Mouse (Mus musculus): ENCODE measurements around the gene Rchy1.

Gene Rchy1

DNA sequence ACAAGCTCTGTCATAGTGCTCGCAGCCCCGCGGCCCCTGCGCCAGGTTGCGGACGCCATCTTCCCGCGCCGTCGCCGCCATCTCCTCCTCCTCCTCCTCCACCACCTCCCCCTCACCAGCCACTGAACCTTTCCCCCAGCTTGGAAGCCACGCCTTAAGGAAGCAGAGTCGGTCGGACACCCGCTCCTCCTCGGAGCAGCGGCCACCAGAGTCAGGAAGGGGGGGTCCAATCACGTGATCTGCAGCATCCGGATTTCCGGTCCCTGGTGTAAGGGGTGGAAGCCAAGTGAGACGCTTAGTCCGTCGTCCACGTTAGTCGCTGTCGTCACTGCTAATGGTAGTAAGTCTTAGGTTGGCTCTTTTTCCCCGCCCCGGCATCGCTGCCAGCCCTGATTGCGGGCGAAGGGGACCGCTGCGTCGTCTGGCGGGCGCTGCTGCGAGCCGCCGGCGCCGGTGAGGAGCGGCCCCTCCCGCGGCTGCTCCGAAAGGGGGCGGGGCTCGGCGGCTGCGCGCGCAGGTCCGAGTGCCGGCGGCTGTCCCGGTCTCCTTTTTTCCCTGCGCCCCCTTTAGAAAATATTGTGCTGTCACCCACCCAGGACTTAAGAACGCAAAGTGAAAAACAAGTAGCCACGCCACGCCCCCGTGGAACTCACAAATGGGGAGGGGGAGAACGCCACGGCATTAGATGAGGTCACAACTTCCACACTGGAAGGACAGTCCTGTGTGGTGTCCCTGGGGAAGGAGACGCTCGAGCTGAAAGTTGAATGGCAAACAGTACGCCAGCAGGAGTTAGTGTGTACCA is at the start of gene Rchy1:
Gene Rchy1, minus strand, starts transcription at position 430 of the 802 bp plus-strand sequence.
- peak; percentile 66 for DNase-seq (ENCODE audit: extremely low read depth, low read depth, low spot score)

DNA sequence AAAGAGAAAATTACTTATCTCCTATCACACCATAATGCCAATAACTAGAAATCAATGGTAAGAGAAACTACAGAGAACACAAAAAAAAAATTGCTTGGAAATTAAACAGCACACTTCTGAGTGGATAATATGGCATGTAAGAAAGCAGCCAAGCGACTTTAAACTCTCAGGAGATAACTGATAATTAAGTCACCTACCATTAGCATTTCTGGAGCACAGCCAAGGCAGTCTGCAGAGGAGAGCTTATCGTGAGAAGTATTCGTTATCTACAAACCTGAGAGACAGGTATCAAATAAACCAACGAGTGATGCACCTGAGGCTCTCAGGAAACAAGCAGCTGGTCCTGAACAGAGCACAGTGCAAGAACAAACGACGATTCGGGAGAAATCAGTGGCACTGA is 48.9 kb upstream of the Rchy1 start:
- no peak for DNase-seq (ENCODE audit: extremely low read depth, low read depth, low spot score)

DNA sequence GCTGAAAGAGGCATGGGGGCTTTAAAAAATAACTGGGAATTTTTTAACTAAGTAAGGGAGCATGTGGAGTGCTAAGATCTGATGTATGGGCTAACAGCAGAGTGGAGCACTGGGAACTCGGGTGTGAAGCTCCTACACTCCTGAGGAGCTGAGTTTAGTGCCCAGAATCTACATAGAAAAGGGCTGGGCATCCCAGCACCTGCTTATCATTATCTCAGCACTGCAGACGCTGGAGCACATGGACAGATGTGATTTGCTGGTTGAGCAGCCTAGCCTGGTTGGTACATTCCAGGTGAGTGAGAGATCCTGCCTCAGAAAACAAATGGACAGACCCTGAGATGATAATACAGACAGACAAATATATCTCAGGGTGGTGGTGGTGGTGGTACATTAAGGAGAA is 47.0 kb upstream of the Rchy1 start:
- no peak for DNase-seq (ENCODE audit: extremely low read depth, low read depth, low spot score)

DNA sequence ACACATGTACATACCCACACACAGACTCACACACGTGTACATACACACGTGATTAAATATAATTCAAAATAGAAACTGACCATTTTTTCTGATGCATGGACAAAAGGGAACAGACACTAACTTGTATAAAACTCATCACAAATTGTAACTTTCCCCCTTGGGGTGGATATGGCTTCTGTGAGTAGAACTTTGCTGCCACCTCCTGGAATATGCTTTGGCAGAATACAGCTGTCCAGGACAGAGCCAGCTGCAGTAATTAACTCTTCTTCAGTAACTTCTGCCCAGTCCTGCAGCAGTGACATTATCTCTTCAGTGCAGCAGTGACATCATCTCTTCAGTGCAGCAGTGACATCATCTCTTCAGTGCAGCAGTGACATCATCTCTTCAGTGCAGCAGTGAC is 40.1 kb upstream of the Rchy1 start:
- no peak for DNase-seq (ENCODE audit: extremely low read depth, low read depth, low spot score)

DNA sequence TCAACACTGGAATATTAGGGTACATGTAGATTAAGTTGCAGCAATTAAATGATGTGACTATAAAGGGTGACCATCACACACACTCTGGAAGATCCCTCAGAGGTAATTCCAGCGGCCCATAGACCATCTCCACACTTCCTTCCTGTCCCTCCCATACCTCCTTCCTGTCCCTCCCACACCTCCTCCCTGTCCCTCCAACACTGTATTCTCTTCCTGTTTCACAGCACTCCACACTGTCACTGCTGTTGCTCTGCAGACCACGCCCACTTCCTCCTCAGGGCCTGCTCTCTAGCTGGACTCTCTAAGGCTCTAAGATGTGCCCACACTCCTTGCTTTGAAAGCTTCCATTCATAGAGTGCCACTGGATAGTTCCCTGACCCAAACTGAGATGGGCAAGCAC is 37.9 kb upstream of the Rchy1 start:
- DNase-seq (ENCODE audit: extremely low read depth, low read depth, low spot score) = no peak

DNA sequence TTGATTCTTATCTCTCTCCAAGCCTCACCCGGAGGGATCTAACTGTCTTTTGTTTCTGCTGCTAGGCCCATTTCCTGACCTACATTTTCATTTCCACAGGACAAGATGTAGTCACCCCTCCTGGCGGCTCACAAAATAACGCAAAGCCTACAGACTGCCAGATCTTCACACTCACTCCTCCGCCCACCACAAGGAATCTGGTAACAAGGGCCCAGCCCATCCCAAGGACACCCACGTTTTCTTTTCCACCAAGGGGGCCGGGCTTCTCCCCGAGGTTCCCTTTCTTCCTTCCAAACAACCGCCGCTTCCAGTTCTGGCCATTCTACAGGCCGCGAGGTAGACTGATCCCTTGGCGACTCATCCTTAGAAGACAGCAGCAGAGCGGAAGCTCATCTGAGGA is 31.7 kb upstream of the Rchy1 start:
- DNase-seq (ENCODE audit: extremely low read depth, low read depth, low spot score) = no peak

DNA sequence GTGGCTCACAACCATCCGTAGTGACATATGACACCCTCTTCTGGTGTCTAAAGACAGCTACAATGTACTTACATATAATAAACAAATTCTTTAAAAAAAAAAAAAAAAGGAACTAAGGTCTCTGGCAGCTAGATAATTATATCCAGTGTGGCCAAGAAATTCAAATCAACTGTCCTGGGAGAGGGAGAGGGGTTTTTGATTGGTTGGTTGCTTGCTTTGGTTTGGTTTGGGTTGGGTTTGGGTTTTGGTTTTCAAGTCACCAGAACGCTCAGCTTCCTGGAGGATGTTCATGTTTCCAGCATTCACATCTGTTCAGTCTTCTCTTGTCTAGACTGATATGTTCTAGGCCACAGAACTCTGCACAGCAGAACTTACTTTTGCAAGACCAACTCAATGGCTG is 30.2 kb upstream of the Rchy1 start:
- no peak for DNase-seq (ENCODE audit: extremely low read depth, low read depth, low spot score)

DNA sequence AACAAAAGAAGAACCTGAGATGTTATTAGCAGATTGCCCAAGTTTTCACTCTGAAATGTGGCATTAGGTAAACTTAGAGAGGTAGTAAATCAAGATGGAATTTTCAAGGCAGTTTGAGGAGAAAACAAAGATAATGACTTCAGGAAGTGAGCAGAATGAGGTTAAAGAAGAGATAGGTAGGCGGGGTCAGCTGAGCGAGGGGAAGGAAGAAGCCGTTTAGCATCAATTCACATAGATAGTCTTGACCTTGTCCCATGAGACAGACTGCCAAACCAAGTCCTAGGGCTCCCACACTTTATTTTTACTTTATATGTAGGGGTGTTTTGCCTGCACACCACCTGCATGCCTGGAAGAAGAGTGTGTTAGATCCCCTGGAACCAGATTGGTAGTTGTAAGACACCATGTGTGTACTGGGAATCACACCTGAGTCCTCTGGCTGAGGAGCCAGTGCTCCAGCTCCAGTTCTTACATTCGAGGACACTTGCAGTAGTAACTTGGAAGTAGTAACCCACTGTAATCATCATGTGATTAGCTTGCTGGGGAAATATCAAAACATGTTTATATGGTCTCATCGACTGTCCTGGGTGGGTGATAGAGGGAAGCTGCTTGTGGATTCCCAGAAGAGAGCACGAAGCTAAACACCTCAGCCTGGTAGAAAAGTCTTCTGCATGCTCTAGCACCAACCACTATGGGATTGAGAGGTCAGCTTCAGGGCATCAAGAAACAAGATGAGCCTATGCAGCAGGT is 28.5 kb upstream of the Rchy1 start:
- no peak for DNase-seq (ENCODE audit: extremely low read depth, low read depth, low spot score)

DNA sequence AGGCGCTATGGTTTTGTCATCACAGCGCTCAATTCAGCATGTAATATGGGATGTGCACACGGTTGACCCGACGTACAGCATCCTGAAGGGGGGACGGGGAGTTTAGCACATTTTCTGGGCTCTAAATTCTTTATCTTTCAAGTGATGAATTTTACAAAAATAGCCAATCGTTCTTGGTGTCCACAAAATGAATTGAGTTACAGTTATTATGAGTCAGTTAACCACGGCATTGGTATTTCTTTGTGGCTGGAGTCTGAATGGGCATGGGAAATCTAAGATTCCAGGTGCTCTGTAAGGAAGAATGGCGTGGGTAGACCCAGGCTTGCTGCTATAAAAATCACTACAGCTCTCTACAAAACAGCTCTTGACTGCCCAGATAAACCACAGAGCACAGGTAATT is 26.4 kb upstream of the Rchy1 start:
- no peak for DNase-seq (ENCODE audit: extremely low read depth, low read depth, low spot score)

DNA sequence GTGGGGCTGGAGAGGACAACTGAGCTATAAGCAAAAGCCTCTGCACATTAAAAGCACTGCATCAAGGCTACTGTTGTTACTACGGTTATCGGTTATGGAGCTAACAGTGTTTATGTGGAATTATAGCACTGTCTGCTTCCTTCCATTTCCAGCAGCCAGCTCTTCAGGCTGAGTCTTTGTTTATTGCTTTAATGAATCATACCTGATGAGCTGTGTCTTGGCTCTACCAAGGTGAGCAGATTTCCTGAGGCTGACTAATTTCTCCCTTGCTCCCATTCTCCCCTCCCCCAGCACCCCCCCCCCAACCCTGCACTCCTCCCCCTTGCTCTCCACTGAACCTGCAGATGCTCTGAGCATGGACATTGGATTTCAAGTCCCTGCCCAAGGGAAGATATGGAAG is 24.9 kb upstream of the Rchy1 start:
- no peak for DNase-seq (ENCODE audit: extremely low read depth, low read depth, low spot score)

DNA sequence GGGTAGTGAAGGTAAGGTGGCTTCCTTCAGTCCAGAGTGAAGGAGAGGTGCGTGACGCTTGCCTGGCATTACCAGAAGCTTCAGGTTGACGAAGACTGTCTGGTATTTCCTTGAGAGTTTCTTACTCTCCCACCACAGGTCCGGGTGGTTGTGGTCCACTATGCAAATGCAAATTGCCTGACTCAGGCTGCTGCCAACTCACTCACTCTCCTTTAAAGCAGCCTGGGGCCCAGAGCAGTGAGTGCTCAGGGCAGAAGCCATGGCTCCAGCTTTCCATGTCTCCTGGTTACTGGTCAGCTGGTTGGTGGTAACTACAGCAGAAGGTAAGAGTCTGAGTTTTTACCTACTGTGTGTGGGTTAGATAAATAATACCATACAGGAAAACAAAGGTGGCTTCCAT is 24.4 kb upstream of the Rchy1 start, which contains the start of gene Odaph:
Gene Odaph, plus strand, starts transcription at position 240 of the 400 bp plus-strand sequence.
- no peak for DNase-seq (ENCODE audit: extremely low read depth, low read depth, low spot score)

DNA sequence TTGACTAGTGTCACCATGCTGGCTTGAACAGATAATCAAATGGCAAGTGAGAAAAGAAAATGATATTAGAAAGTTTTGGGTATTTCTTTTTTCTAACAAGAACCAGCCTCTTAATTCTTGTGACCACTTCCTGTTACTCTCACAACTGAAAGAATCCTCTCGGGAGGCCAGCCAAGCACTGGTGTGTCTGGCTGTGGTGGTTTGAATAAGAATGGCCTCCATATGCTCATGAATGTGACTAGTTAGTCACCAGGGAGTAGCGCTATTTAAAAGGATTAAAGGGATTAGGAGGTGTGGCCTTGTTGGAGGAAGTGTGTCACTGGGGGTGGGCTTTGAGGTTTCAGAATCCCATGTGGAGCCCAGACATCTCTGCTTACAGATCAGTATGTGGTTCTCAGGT is 22.9 kb upstream of the Rchy1 start:
- DNase-seq (ENCODE audit: extremely low read depth, low read depth, low spot score) = no peak

DNA sequence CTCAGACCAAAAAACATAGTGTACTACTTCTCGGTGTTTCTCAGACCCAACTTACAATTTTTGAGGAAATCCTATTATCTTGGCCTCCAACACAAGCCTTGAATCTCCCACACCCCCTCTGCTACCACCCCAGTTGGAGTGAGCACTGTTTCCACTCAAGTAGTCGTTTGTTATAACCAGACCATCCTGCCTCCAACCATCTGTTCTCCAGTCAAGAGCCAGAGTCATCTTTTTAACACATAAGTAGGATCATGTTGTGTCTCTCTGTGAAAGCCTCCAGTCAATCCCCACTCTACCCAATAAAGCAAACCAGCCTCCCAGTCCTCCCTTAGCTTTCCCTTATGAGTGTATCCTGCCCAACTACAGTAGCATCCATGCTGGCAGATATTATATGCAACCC is 20.6 kb upstream of the Rchy1 start:
- DNase-seq (ENCODE audit: extremely low read depth, low read depth, low spot score) = no peak

DNA sequence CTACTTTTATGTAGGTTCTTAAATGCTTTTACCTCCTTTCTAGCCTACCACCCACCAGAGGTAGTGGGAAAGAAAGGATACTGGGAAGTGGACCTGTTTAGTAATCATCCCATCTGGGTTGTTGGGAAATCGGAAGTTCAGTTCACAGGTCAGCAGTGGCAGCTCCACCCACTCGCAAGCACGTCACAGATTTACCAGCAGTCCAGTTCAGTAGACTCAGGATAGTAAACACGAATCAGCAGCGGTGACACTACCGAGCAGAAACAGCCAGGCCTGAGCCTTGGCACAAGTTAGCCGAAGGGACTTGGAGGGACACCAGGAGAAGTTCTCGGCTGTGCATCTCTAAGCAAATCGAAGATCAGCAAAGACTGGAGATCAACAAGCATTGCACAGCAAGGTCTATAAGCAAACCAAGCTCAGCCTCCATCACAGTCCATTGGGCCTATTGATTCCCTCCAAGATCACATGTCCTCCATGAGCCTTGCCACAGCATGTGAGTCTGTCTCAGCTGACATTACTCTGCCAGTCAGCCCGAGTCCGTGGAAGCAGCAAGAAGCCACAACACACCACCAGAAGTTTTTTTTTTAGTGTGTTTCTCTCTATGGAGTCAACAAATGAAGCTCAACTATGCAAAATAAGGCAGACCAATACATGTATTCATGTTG is 18.4 kb upstream of the Rchy1 start:
- no peak for DNase-seq (ENCODE audit: extremely low read depth, low read depth, low spot score)

DNA sequence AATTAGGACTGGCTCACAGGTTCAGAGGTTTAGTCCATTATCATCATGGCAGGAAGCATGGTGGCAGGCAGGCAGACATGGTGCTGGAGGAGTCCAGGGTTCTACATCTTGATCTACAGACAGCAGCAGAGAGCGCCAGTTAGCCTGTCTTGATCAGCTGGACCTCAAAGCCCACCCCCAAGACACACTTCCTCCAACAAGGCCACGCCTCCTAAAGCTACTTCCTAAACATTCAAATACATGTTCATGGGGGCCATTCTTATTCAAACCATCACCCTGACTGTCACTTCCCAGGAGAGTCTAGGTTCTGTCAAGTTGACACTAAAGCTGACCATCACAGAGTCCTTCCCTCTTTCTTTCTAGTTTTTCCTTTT is 14.5 kb upstream of the Rchy1 start:
- DNase-seq (ENCODE audit: extremely low read depth, low read depth, low spot score) = no peak

DNA sequence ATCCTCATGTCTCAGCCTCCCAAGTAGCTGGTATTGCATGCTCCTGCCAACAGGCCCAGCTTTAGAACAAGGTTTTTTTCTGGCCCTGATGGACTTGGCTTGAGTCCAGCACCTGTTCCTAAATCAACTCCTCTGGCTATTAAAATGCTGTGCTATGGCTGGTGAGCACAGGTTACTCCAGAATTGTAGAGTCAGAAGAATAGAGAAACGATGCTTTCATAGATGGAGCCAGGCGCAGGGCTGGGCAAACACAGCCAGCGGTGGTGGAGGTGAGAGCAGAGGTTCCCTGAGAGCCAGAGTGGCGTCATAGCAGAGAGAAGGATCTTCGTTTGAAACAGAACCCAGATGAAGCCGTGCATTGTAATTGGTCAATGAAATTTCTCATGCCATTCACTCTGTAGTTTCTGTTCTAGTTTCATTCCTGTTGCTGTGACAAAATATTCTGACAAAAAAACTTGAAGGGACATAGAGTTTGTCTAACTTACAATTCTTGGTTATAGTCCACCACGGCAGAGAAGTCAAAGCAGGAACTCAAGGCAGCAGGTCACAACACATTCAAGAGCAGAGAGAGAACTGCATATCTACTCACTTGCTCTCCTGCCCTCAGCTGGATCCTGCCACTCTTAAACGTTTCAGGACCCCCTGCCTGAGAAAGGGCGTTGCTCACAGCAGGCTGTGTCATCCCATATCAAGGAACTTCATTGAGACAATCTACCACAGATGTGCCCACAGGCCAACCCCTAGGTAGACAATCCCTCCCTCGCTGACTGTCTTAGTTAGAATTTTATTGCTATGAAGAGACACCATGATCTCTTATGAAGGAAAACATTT is 13.9 kb upstream of the Rchy1 start:
- no peak for DNase-seq (ENCODE audit: extremely low read depth, low read depth, low spot score)

DNA sequence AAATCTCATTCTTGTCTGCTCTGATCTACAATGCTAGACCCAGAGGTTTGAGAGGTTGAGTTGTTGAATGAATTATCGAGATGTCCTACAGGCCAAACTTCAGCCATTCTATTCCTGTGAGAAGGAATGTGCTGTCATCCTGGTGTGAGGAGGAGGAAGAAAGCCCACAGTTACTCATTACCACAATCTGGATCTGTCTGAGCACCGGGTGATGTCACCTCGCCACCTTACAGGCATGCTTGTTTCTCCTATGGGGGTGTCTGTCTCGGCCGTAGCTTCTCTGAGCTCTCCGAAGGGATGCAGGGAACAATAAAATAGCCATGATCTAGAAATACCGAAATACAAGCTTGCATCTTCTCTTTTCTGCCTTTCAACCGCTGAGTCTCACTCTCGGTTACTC is 12.9 kb upstream of the Rchy1 start:
- DNase-seq (ENCODE audit: extremely low read depth, low read depth, low spot score) = no peak

DNA sequence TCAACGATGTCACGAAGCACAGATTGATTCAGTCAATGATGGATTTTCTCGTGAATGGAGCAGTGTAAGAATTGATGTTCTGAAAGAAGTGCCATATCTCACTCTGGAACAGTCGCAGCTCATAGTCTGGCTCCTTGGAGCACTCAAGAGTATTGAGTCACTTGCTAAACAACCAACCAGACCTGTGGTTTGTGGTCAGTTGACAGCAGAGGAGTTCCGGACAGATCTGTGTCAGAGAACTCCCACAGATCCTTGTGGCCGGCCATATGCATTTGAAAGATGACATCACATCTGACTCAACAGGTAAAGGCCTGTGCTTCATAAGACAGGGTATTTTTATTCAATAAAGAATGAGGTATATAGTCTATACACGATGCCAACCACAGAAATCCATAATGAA is 11.1 kb upstream of the Rchy1 start:
- no peak for DNase-seq (ENCODE audit: extremely low read depth, low read depth, low spot score)

DNA sequence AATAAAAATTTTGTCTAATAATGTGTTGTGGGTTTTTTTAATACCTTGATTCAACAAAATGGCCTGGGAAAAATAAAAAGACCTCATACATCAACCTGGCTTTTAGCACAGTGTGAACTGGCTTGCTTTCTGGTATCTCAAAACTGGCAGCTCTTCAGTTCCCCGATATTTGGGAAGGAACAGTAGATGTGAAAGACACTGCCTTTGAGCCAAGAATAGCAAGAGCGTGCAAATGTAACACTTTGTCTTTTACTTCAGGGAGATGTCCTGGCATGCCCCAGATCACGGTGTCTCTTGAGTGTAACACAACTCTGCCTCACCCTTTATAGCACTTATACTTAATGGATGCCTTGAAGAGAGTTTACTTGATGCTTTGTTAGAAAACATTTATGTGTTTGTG is 9.2 kb upstream of the Rchy1 start:
- peak; percentile 57 for DNase-seq (ENCODE audit: extremely low read depth, low read depth, low spot score)

DNA sequence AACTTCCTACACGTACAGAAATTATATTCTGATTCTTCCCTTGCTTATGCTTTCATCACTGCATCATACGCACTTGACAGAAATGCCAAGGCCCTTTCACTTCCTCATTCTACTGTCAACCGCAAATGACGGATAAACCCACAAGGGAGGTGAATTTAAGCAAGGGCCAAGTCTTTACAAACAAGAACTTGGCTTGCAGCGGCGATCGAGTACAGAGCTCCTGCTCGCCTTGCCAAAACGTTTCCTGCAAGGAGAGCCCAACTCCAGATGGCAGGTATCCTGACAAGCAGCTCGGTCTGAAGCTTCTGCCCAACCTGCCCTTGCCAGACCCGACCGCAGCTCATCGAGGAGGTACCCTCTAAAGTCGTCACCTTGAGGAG is 619 bp downstream of the Rchy1 start:
- peak; percentile 69 for DNase-seq (ENCODE audit: extremely low read depth, low read depth, low spot score)

DNA sequence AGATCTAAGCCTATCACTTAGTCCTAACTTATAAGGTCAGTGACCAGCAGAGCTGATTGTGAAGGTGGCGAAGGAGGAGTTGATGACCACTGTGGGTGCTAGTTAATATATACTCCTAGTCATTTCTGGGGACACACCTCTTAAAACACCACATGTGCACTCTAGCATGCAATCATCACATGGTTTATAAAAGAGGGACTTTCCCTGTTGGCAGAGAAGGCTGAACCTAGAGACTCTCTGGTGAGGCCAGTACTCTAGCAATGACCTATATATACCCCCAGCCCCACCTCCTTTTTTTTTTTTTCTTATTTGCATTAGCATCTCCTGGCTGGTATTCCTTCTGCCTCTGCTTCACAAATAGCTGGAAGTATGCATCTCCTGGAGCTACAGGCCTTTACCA is 1.5 kb downstream of the Rchy1 start:
- peak; percentile 25 for DNase-seq (ENCODE audit: extremely low read depth, low read depth, low spot score)
